Mouse (Mus musculus): Measurements from ENCODE around the gene Vars. TPM values are rescaled to one million over a fixed set of nuclear protein-coding genes. Genes with fewer than 3 reads are reported as not detected.
"Not testable (repeated sequence)": the region's sequence is repeated elsewhere in the genome, so short reads cannot be mapped to it uniquely, and the experiment has no call there.

The Vars gene
- polyA plus RNA-seq, 1 experiment from 2014 or later, result 24.7 TPM

GRCm38 (mm10) chr17:35032323-35032870 is 31.6 kb downstream of the Vars start:
- TF ChIP-seq EP300 (IDR thresholded peaks at IDR 0.05), result no peak
- TF ChIP-seq CTCF (IDR thresholded peaks at IDR 0.05), result 0 out of 2 replicates have a peak, but pooled peaks have one; percentile 22

GRCm38 (mm10) chr17:35033703-35034102 is 32.9 kb downstream of the Vars start:
- not testable (repeated sequence) for H3K27me3 ChIP-seq (replicated peaks; ENCODE audit: insufficient read depth, low read length); H3K4me2 ChIP-seq (replicated peaks; ENCODE audit: low read depth, low read length); H3K9ac ChIP-seq (replicated peaks; ENCODE audit: low read depth); DNase-seq (ENCODE audit: low spot score); ATAC-seq; H3K4me1 ChIP-seq (ENCODE audit: insufficient read depth, low read depth, low read length); H3K36me3 ChIP-seq (ENCODE audit: insufficient read depth, low read length); H3K27ac ChIP-seq (ENCODE audit: low read length); H3K4me3 ChIP-seq (ENCODE audit: low read depth, low read length); H3K9me3 ChIP-seq (ENCODE audit: low read length)
- WGBS, result 76% methylated on average over 1 of the region's 1 CpGs

More at GRCm38 (mm10) chr17:35032323-35032870, 31.6 kb downstream of the Vars start:
- ATAC-seq, result no peak
- Histone ChIP-seq H3K9ac (replicated peaks; ENCODE audit: low read depth) (no peak overlapping the region), H3K4me2 (replicated peaks; ENCODE audit: low read depth, low read length) (no peak overlapping the region), H3K36me3 (ENCODE audit: insufficient read depth, low read length) (no peaks in the 10 kb centered on the region), H3K4me1 (ENCODE audit: insufficient read depth, low read depth, low read length) (no peaks in the 10 kb centered on the region), H3K27ac (ENCODE audit: low read length) (no peak overlapping the region), H3K27me3 (replicated peaks; ENCODE audit: insufficient read depth, low read length) (no peaks in the 10 kb centered on the region), H3K9me3 (ENCODE audit: low read length) (no peaks in the 10 kb centered on the region), H3K4me3 (ENCODE audit: low read depth, low read length) (no peak overlapping the region)
- DNase-seq (ENCODE audit: low spot score), result no peak
- whole genome bisulfite sequencing, result 63% methylated on average over 8 of the region's 8 CpGs

- H3K27ac ChIP-seq (ENCODE audit: low read length), result no peak overlapping the region
- ATAC-seq (no peak), DNase-seq (ENCODE audit: low spot score) (no peak)
- H3K4me3 ChIP-seq (ENCODE audit: low read depth, low read length), result no peak overlapping the region
- TF ChIP-seq CTCF (IDR thresholded peaks at IDR 0.05) (no peak), EP300 (IDR thresholded peaks at IDR 0.05) (no peak)
- no peaks in the 10 kb centered on the region for H3K36me3 ChIP-seq (ENCODE audit: insufficient read depth, low read length)
- H3K9me3 ChIP-seq (ENCODE audit: low read length), result no peaks in the 10 kb centered on the region
- H3K9ac ChIP-seq (replicated peaks; ENCODE audit: low read depth), result no peak overlapping the region
- 64% methylated on average over 6 of the region's 6 CpGs for WGBS
- H3K27me3 ChIP-seq (replicated peaks; ENCODE audit: insufficient read depth, low read length), result no peaks in the 10 kb centered on the region
- H3K4me1 ChIP-seq (ENCODE audit: insufficient read depth, low read depth, low read length), result no peaks in the 10 kb centered on the region
- no peak overlapping the region for H3K4me2 ChIP-seq (replicated peaks; ENCODE audit: low read depth, low read length)
These were observed 34.1 kb downstream of the Vars start for GRCm38 (mm10) chr17:35034896-35035295.

- 80% methylated on average over 11 of the region's 11 CpGs for WGBS
- Histone ChIP-seq H3K4me2 (replicated peaks; ENCODE audit: low read depth, low read length) (no peak overlapping the region), H3K4me3 (ENCODE audit: low read depth, low read length) (no peak overlapping the region), H3K9me3 (ENCODE audit: low read length) (no peaks in the 10 kb centered on the region), H3K9ac (replicated peaks; ENCODE audit: low read depth) (no peak overlapping the region), H3K27ac (ENCODE audit: low read length) (no peak overlapping the region), H3K36me3 (ENCODE audit: insufficient read depth, low read length) (no peaks in the 10 kb centered on the region), H3K27me3 (replicated peaks; ENCODE audit: insufficient read depth, low read length) (no peaks in the 10 kb centered on the region), H3K4me1 (ENCODE audit: insufficient read depth, low read depth, low read length) (no peaks in the 10 kb centered on the region)
- ATAC-seq (no peak), DNase-seq (ENCODE audit: low spot score) (no peak)
- no peak for TF ChIP-seq CTCF (IDR thresholded peaks at IDR 0.05)
- no peak for TF ChIP-seq EP300 (IDR thresholded peaks at IDR 0.05)
These were observed 38.5 kb downstream of the Vars start for GRCm38 (mm10) chr17:35039121-35039873.

GRCm38 (mm10) chr17:35043794-35044193 is 43.0 kb downstream of the Vars start:
- Histone ChIP-seq H3K4me3 (ENCODE audit: low read depth, low read length) (no peak overlapping the region), H3K27ac (ENCODE audit: low read length) (0 out of 2 replicates have a peak overlapping the region, but pooled peaks have one; percentile 4), H3K4me2 (replicated peaks; ENCODE audit: low read depth, low read length) (no peak overlapping the region), H3K9ac (replicated peaks; ENCODE audit: low read depth) (no peak overlapping the region), H3K36me3 (ENCODE audit: insufficient read depth, low read length) (no peaks in the 10 kb centered on the region), H3K9me3 (ENCODE audit: low read length) (no peaks in the 10 kb centered on the region), H3K4me1 (ENCODE audit: insufficient read depth, low read depth, low read length) (peaks cover 20% of the 10 kb centered on the region; the same call in 1 of the 2 replicates), H3K27me3 (replicated peaks; ENCODE audit: insufficient read depth, low read length) (no peaks in the 10 kb centered on the region)
- 51% methylated on average over 4 of the region's 4 CpGs for WGBS
- DNase-seq (ENCODE audit: low spot score), result peak; percentile 51
- ATAC-seq, result no peak
- TF ChIP-seq CTCF (IDR thresholded peaks at IDR 0.05) (no peak), EP300 (IDR thresholded peaks at IDR 0.05) (peak; percentile 31; the same call in 1 of the 2 replicates)

GRCm38 (mm10) chr17:35044904-35045806 is 44.4 kb downstream of the Vars start:
- WGBS, result 53% methylated on average over 7 of the region's 7 CpGs
- no peak for DNase-seq (ENCODE audit: low spot score)
- TF ChIP-seq CTCF (IDR thresholded peaks at IDR 0.05) (no peak), EP300 (IDR thresholded peaks at IDR 0.05) (no peak; the same call in 1 of the 2 replicates)
- peak overlapping the region; percentile 91 for H3K27ac ChIP-seq (ENCODE audit: low read length)
- no peak overlapping the region for H3K9ac ChIP-seq (replicated peaks; ENCODE audit: low read depth)
- H3K36me3 ChIP-seq (ENCODE audit: insufficient read depth, low read length), result no peaks in the 10 kb centered on the region
- peaks cover 20% of the 10 kb centered on the region; the same call in 1 of the 2 replicates for H3K4me1 ChIP-seq (ENCODE audit: insufficient read depth, low read depth, low read length)
- no peaks in the 10 kb centered on the region for H3K27me3 ChIP-seq (replicated peaks; ENCODE audit: insufficient read depth, low read length)
- no peak overlapping the region; the same call in 1 of the 2 replicates for H3K4me3 ChIP-seq (ENCODE audit: low read depth, low read length)
- no peaks in the 10 kb centered on the region for H3K9me3 ChIP-seq (ENCODE audit: low read length)
- ATAC-seq, result no peak
- peak overlapping the region; percentile 99 for H3K4me2 ChIP-seq (replicated peaks; ENCODE audit: low read depth, low read length)

Data from lung, postnatal 0 days (tissue).